Mouse (Mus musculus) hindbrain, embryonic 14.5 days (tissue): ENCODE measurements around the gene Zbtb46. TPM values are rescaled to one million over a fixed set of nuclear protein-coding genes. Genes with fewer than 3 reads are reported as not detected.

ENCODE experiments used
- ATAC-seq: fragments of 200-750 bp; cut with Nextera tagmentation; 2 replicates; pipeline ENCODE4 v1.8.0; 2017; ENCODE audit warnings: moderate number of reproducible peaks, mild to moderate bottlenecking, moderate TSS enrichment, moderate library complexity; ENCODE audit not compliant: low FRiP score
- DNase-seq: peaks from one replicate; pipeline ENCODE4 v3.0.0-alpha.2; 2015; ENCODE audit warnings: low spot score
- H3K27ac ChIP-seq: fragments of 300-500 bp; sonication (generic); 2 replicates; pipeline ENCODE4 v1.5.1; 2014; ENCODE audit warnings: mild to moderate bottlenecking, moderate library complexity
- H3K27me3 ChIP-seq: fragments of 300-500 bp; sonication (generic); 2 replicates; pipeline ENCODE4 v1.6.1; 2014; ENCODE audit warnings: mild to moderate bottlenecking, low read length, mixed read lengths; ENCODE audit not compliant: control insufficient read depth, insufficient read depth
- H3K36me3 ChIP-seq: fragments of 300-500 bp; sonication (generic); replicated peaks from 2 replicates; pipeline ENCODE4 v1.6.1; 2014; ENCODE audit not compliant: control insufficient read depth, insufficient read depth
- H3K4me1 ChIP-seq: fragments of 300-500 bp; sonication (generic); replicated peaks from 2 replicates; pipeline ENCODE4 v1.6.1; 2014; ENCODE audit warnings: antibody characterized with exemption, low read length, mixed read lengths; ENCODE audit not compliant: control insufficient read depth, insufficient read depth
- H3K4me2 ChIP-seq: fragments of 300-500 bp; sonication (generic); replicated peaks from 2 replicates; pipeline ENCODE4 v1.6.1; 2014; ENCODE audit warnings: mild to moderate bottlenecking, moderate library complexity
- H3K4me3 ChIP-seq: fragments of 300-500 bp; sonication (generic); replicated peaks from 2 replicates; pipeline ENCODE4 v1.5.1; 2014; ENCODE audit warnings: mild to moderate bottlenecking, low read length
- H3K9ac ChIP-seq: fragments of 300-500 bp; sonication (generic); 2 replicates; pipeline ENCODE4 v1.6.1; 2014
- H3K9me3 ChIP-seq: fragments of 300-500 bp; sonication (generic); 2 replicates; pipeline ENCODE4 v1.6.1; 2016; ENCODE audit warnings: low read length; ENCODE audit not compliant: control insufficient read depth
- WGBS: fragments of 180-500 bp; shearing (Covaris S2); extraction: QIAGEN DNeasy Blood & Tissue Kit; methylation state at CpG from one replicate; pipeline ENCODE4 v1.1.7; 2014; 5-methylcytosine and 5-hydroxymethylcytosine counted together
- polyA plus RNA-seq: library from polyadenylated mRNA; unstranded; fragments of >200 nt; fragmentation: Nextera tagmentation; extraction: Ambion mirVana; gene quantifications from 2 replicates; pipeline ENCODE4 v1.2.1, GENCODE M21; 2014

The Zbtb46 gene
- polyA plus RNA-seq, 1 experiment from 2014 or later, result 19.2 TPM

GRCm38 (mm10) chr2:181419359-181419758, 39.9 kb downstream of the Zbtb46 start:
- Histone ChIP-seq H3K27ac (no peak overlapping the region), H3K9ac (no peak overlapping the region), H3K4me1 (no peaks in the 10 kb centered on the region), H3K27me3 (no peaks in the 10 kb centered on the region), H3K4me3 (no peak overlapping the region), H3K4me2 (no peak overlapping the region), H3K36me3 (peaks cover 18% of the 10 kb centered on the region), H3K9me3 (no peaks in the 10 kb centered on the region)
- no peak for ATAC-seq
- WGBS, result 87% methylated on average over 7 of the region's 7 CpGs
- DNase-seq, result no peak

- Histone ChIP-seq H3K27me3 (no peaks in the 10 kb centered on the region), H3K4me3 (no peak overlapping the region), H3K27ac (no peak overlapping the region), H3K4me2 (no peak overlapping the region), H3K36me3 (no peaks in the 10 kb centered on the region), H3K9me3 (no peaks in the 10 kb centered on the region), H3K9ac (no peak overlapping the region), H3K4me1 (0 out of 2 replicates have a peak, but pooled peaks cover 2% of the 10 kb centered on the region)
- ATAC-seq (no peak), DNase-seq (no peak)
- WGBS, result 54% methylated on average over 3 of the region's 3 CpGs
These were observed 43.3 kb downstream of the Zbtb46 start for GRCm38 (mm10) chr2:181415945-181416344.

- no peak overlapping the region for H3K27ac ChIP-seq
- H3K4me1 ChIP-seq, result 0 out of 2 replicates have a peak, but pooled peaks cover 3% of the 10 kb centered on the region
- no peaks in the 10 kb centered on the region for H3K9me3 ChIP-seq
- 44% methylated on average over 2 of the region's 2 CpGs for WGBS
- no peaks in the 10 kb centered on the region for H3K27me3 ChIP-seq
- no peaks in the 10 kb centered on the region for H3K36me3 ChIP-seq
- no peak overlapping the region for H3K4me3 ChIP-seq
- ATAC-seq, result no peak
- no peak overlapping the region for H3K9ac ChIP-seq
- no peak for DNase-seq
- H3K4me2 ChIP-seq, result no peak overlapping the region
These were observed 46.1 kb downstream of the Zbtb46 start for GRCm38 (mm10) chr2:181413141-181413540.

- DNase-seq, result peak; percentile 75
- no peaks in the 10 kb centered on the region for H3K27me3 ChIP-seq
- H3K4me3 ChIP-seq, result no peak overlapping the region
- peak overlapping the region; percentile 52 for H3K27ac ChIP-seq
- H3K4me1 ChIP-seq, result 0 out of 2 replicates have a peak, but pooled peaks cover 3% of the 10 kb centered on the region
- H3K36me3 ChIP-seq, result no peaks in the 10 kb centered on the region
- 41% methylated on average over 4 of the region's 4 CpGs for WGBS
- H3K9ac ChIP-seq, result peak overlapping the region; percentile 29; the same call in 1 of the 2 replicates
- H3K9me3 ChIP-seq, result no peaks in the 10 kb centered on the region
- no peak overlapping the region for H3K4me2 ChIP-seq
- peak; percentile 81 for ATAC-seq
These were observed 48.3 kb downstream of the Zbtb46 start for GRCm38 (mm10) chr2:181410760-181411473.

GRCm38 (mm10) chr2:181409643-181410042, 49.6 kb downstream of the Zbtb46 start:
- ATAC-seq, result no peak
- no peak for DNase-seq

GRCm38 (mm10) chr2:181403722-181404121, 55.5 kb downstream of the Zbtb46 start:
- Histone ChIP-seq H3K9ac (no peak overlapping the region), H3K4me2 (no peak overlapping the region), H3K27me3 (no peaks in the 10 kb centered on the region), H3K4me3 (no peak overlapping the region), H3K9me3 (no peaks in the 10 kb centered on the region), H3K4me1 (no peaks in the 10 kb centered on the region), H3K36me3 (no peaks in the 10 kb centered on the region), H3K27ac (no peak overlapping the region)
- no peak for ATAC-seq
- DNase-seq, result no peak
- 95% methylated on average over 3 of the region's 3 CpGs for WGBS

More at GRCm38 (mm10) chr2:181409643-181410042, 49.6 kb downstream of the Zbtb46 start:
- no peaks in the 10 kb centered on the region for H3K9me3 ChIP-seq
- no peak overlapping the region for H3K4me2 ChIP-seq
- 88% methylated on average over 7 of the region's 7 CpGs for WGBS
- no peaks in the 10 kb centered on the region for H3K27me3 ChIP-seq
- H3K4me3 ChIP-seq, result no peak overlapping the region
- H3K4me1 ChIP-seq, result 0 out of 2 replicates have a peak, but pooled peaks cover 3% of the 10 kb centered on the region
- no peak overlapping the region for H3K9ac ChIP-seq
- H3K36me3 ChIP-seq, result no peaks in the 10 kb centered on the region
- no peak overlapping the region for H3K27ac ChIP-seq

- Histone ChIP-seq H3K4me2 (no peak overlapping the region), H3K4me1 (no peaks in the 10 kb centered on the region), H3K27ac (no peak overlapping the region), H3K27me3 (no peaks in the 10 kb centered on the region), H3K9me3 (no peaks in the 10 kb centered on the region), H3K9ac (no peak overlapping the region), H3K4me3 (no peak overlapping the region), H3K36me3 (no peaks in the 10 kb centered on the region)
- DNase-seq, result no peak
- ATAC-seq, result no peak
- 26% methylated on average over 1 of the region's 1 CpGs for WGBS
These were observed 57.7 kb downstream of the Zbtb46 start for GRCm38 (mm10) chr2:181401497-181401896.

GRCm38 (mm10) chr2:181397207-181397761, 61.9 kb downstream of the Zbtb46 start:
- no peaks in the 10 kb centered on the region for H3K4me1 ChIP-seq

GRCm38 (mm10) chr2:181394086-181394485, 65.1 kb downstream of the Zbtb46 start:
- H3K9me3 ChIP-seq, result no peaks in the 10 kb centered on the region
- DNase-seq, result no peak
- WGBS, result 96% methylated on average over 3 of the region's 3 CpGs
- no peaks in the 10 kb centered on the region for H3K4me1 ChIP-seq
- H3K27ac ChIP-seq, result no peak overlapping the region
- H3K36me3 ChIP-seq, result peaks cover 34% of the 10 kb centered on the region
- H3K4me2 ChIP-seq, result no peak overlapping the region
- no peaks in the 10 kb centered on the region for H3K27me3 ChIP-seq
- ATAC-seq, result no peak
- H3K9ac ChIP-seq, result no peak overlapping the region
- H3K4me3 ChIP-seq, result no peak overlapping the region

More at GRCm38 (mm10) chr2:181397207-181397761, 61.9 kb downstream of the Zbtb46 start:
- DNase-seq, result no peak
- H3K9ac ChIP-seq, result no peak overlapping the region
- H3K27me3 ChIP-seq, result no peaks in the 10 kb centered on the region
- H3K36me3 ChIP-seq, result 0 out of 2 replicates have a peak, but pooled peaks cover 6% of the 10 kb centered on the region
- H3K4me2 ChIP-seq, result no peak overlapping the region
- no peak overlapping the region for H3K4me3 ChIP-seq
- H3K27ac ChIP-seq, result no peak overlapping the region
- WGBS, result 59% methylated on average over 5 of the region's 5 CpGs
- H3K9me3 ChIP-seq, result no peaks in the 10 kb centered on the region
- no peak for ATAC-seq
